Mouse (Mus musculus) heart, embryonic 14.5 days (tissue): ENCODE measurements at regions not wholly inside any gene's neighbourhood (a gene's known extent, or its start where the extent isn't known, plus 50 kb on each side); places are given as distances from the start of the nearest gene placed in this dataset.

Source experiments
- ATAC-seq: fragments of 200-750 bp; cut with Nextera tagmentation; 2 replicates; pipeline ENCODE4 v1.8.0; 2017; ENCODE audit warnings: low read depth, moderate TSS enrichment; ENCODE audit not compliant: insufficient number of reproducible peaks, insufficient read depth, low FRiP score
- H3K27ac ChIP-seq, 2 experiments: fragments of 200-500 bp in 1 of 2; fragments of 300-500 bp in 1 of 2; sonication (generic) in 1 of 2; replicated peaks in 1 of 2; 2 replicates each; pipeline ENCODE4 v1.5.1; 2012 to 2014; ENCODE audit warnings: low read depth in 2 of 2, low read length in 2 of 2, control low read depth in 1 of 2, mild to moderate bottlenecking in 1 of 2, mixed read lengths in 1 of 2; ENCODE audit not compliant: control insufficient read depth in 1 of 2, insufficient read depth in 1 of 2
- H3K27me3 ChIP-seq: fragments of 300-500 bp; sonication (generic); 2 replicates; pipeline ENCODE4 v1.6.1; 2014; ENCODE audit warnings: mild to moderate bottlenecking, low read length, control low read depth; ENCODE audit not compliant: control insufficient read depth, insufficient read depth
- H3K36me3 ChIP-seq: fragments of 300-500 bp; sonication (generic); 2 replicates; pipeline ENCODE4 v1.6.1; 2014; ENCODE audit warnings: mild to moderate bottlenecking, control low read depth, low read length, mixed read lengths; ENCODE audit not compliant: control insufficient read depth, insufficient read depth
- H3K4me1 ChIP-seq, 2 experiments: fragments of 200-500 bp in 1 of 2; fragments of 300-500 bp in 1 of 2; sonication (generic) in 1 of 2; 2 replicates each; pipeline ENCODE4 v1.6.1; 2012 to 2014; ENCODE audit warnings: low read length in 2 of 2, control low read depth in 1 of 2, mixed read lengths in 1 of 2; ENCODE audit not compliant: control insufficient read depth in 2 of 2, insufficient read depth in 2 of 2
- H3K4me2 ChIP-seq: fragments of 300-500 bp; sonication (generic); 2 replicates; pipeline ENCODE4 v1.6.1; 2014; ENCODE audit warnings: mild to moderate bottlenecking, low read length
- H3K4me3 ChIP-seq, 2 experiments: fragments of 200-500 bp in 1 of 2; fragments of 300-500 bp in 1 of 2; sonication (generic) in 1 of 2; 2 replicates each; pipeline ENCODE4 v1.5.1; 2012 to 2014; ENCODE audit warnings: low read length in 2 of 2, mild to moderate bottlenecking in 2 of 2, control low read depth in 1 of 2, low read depth in 1 of 2, moderate library complexity in 1 of 2; ENCODE audit not compliant: control insufficient read depth in 1 of 2, insufficient read depth in 1 of 2
- H3K9ac ChIP-seq: fragments of 300-500 bp; sonication (generic); 2 replicates; pipeline ENCODE4 v1.6.1; 2014; ENCODE audit warnings: mild to moderate bottlenecking, low read length
- H3K9me3 ChIP-seq: fragments of 300-500 bp; sonication (generic); 2 replicates; pipeline ENCODE4 v1.6.1; 2016; ENCODE audit warnings: low read length, control low read depth; ENCODE audit not compliant: control insufficient read depth
- WGBS: fragments of 180-500 bp; shearing (Covaris S2); extraction: QIAGEN DNeasy Blood & Tissue Kit; methylation state at CpG from one replicate; pipeline ENCODE4 v1.1.7; 2014; 5-methylcytosine and 5-hydroxymethylcytosine counted together

DNA sequence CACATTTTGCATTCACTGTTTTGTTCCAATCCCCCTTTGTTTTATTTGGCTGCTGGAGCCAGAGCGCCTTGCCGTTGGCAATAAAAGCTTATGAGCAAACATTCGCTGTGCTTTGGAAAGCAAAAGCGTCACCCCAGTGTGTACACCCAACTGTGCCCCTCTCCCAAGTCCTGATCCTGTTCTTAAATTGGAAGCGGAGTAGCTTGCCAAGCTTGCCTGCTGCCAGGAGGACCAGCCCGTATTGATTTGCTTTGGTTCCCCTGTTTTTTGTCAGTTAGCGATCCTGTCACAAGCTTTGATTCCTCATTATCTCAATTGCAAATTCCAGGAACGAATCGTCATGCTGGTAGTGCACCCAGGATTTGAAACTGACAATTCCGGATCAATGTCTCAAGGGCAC, 917.5 kb downstream of the Olfm4 start:
- no peaks in the 10 kb centered on the region for H3K4me1 ChIP-seq
- H3K27me3 ChIP-seq: no peaks in the 10 kb centered on the region
- WGBS: 62% methylated on average over 10 of the region's 10 CpGs
- no peaks in the 10 kb centered on the region for H3K9me3 ChIP-seq
- ATAC-seq: no peak
- H3K4me3 ChIP-seq: no peak overlapping the region
- no peak overlapping the region for H3K4me2 ChIP-seq
- H3K27ac ChIP-seq: no peak overlapping the region
- H3K36me3 ChIP-seq: no peaks in the 10 kb centered on the region
- no peak overlapping the region for H3K9ac ChIP-seq

DNA sequence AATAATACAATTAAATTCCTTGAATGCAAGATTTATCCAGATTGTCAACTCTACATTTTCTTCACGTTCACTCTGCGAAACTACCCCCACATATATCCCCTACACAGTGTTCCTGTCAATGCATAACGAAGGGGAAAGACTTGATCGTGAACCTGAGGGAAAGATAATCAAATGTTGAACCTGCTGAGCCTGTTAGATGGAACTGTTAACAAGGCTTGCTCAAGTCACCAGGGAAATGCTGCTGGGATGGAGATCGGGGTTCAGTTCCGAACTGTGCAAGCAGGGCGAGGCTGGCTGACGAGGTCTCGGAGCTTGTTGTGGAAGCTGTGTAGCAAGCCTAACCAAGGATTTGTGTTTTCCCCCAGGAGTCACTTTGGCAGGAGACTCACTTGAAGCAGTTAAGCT, 917.9 kb downstream of the Olfm4 start:
- no peak for ATAC-seq
- Histone ChIP-seq H3K4me3 (no peak overlapping the region), H3K27ac (no peak overlapping the region), H3K36me3 (no peaks in the 10 kb centered on the region), H3K9ac (no peak overlapping the region), H3K4me2 (no peak overlapping the region), H3K27me3 (no peaks in the 10 kb centered on the region), H3K4me1 (no peaks in the 10 kb centered on the region), H3K9me3 (no peaks in the 10 kb centered on the region)
- 77% methylated on average over 9 of the region's 9 CpGs for WGBS

DNA sequence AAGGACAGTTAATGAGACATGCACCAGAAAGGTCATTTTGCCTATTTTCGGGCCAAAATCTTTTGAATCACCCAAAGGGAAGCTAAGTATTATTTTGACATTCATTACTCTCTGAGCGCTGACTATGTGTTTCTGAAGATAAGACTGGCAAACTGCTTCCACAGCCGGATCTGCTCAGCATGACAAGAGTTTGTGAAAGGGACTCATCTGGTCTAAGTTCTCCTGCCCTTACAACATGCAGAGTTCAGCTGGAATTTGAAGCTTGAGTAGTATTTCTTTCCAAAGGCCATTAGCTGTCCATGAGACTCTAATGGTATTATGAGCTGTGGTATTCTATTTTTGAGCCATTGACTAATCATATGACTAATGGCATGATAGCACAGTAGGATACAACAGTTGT, 932.1 kb downstream of the Olfm4 start:
- no peak overlapping the region for H3K9ac ChIP-seq
- H3K27ac ChIP-seq: no peak overlapping the region
- no peaks in the 10 kb centered on the region for H3K4me1 ChIP-seq
- no peak overlapping the region for H3K4me2 ChIP-seq
- H3K9me3 ChIP-seq: no peaks in the 10 kb centered on the region
- no peak for ATAC-seq
- H3K36me3 ChIP-seq: no peaks in the 10 kb centered on the region
- WGBS: 65% methylated on average over 3 of the region's 3 CpGs
- no peaks in the 10 kb centered on the region for H3K27me3 ChIP-seq
- H3K4me3 ChIP-seq: no peak overlapping the region

DNA sequence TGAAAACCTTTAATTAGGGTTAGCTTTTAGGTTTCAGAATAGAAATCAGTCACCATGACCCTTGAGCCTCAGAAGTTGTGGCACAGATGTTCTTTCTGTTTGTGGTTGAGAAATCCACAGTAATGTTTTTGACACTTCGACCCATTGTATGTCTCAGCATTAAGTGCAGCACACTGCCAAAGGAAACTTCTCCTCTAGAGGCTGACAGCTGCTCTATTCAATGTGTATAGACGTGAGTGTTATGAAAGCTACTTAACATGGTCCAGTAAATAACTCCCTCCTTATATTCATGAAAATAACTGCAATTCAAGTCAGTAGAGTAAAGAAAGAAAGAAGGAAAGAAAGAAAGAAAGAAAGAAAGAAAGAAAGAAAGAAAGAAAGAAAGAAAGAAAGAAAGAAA, 939.9 kb downstream of the Olfm4 start:
- Histone ChIP-seq H3K4me1 (no peaks in the 10 kb centered on the region), H3K4me3 (no peak overlapping the region), H3K9me3 (no peaks in the 10 kb centered on the region), H3K27me3 (no peaks in the 10 kb centered on the region), H3K36me3 (no peaks in the 10 kb centered on the region), H3K9ac (no peak overlapping the region), H3K4me2 (no peak overlapping the region), H3K27ac (no peak overlapping the region)
- no peak for ATAC-seq
- WGBS: 62% methylated on average over 2 of the region's 2 CpGs

DNA sequence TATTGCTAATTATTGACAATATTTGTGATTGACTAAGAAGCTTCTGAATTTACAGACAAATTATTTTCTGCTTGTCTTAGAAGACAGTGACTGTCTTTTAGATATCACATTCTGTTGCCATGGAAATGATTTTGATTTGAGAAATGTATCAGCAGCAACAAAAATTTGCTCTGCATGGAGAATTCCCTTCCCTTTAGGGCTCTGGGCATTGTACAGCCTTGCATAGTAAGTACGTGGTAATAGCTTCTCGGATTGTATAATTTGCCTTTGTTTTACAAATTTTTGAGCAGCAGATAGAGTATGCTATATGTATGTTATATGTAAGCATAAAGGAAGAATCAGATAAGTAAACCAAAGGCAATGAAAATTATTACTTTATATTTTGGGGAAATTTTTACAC, 976.1 kb downstream of the Olfm4 start:
- H3K36me3 ChIP-seq: no peaks in the 10 kb centered on the region
- WGBS: 90% methylated on average over 2 of the region's 2 CpGs
- no peaks in the 10 kb centered on the region for H3K9me3 ChIP-seq
- H3K4me2 ChIP-seq: no peak overlapping the region
- H3K9ac ChIP-seq: no peak overlapping the region
- ATAC-seq: no peak
- no peak overlapping the region for H3K27ac ChIP-seq
- no peaks in the 10 kb centered on the region for H3K27me3 ChIP-seq
- H3K4me1 ChIP-seq: no peaks in the 10 kb centered on the region
- no peak overlapping the region for H3K4me3 ChIP-seq

DNA sequence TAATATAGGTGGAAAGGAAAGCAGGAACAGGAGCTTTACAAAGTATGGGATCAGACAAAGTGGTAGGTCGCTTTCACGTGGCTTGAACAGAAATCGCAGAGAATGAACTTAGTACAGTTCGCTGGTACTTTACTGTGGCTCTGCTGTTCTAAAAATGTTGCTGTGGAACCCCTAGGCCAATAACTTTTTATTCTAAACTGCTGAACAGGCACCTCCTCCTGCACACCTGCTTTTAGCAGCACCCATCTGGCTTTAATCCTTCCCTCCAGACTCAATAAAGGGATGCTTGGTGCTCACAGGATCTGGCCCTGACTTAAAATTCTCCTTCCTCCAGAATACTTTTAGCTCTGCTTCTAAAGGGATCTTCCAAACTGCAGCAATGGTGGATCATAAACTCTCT, 991.9 kb downstream of the Olfm4 start:
- H3K9me3 ChIP-seq: no peaks in the 10 kb centered on the region
- no peak overlapping the region for H3K4me2 ChIP-seq
- no peak overlapping the region for H3K27ac ChIP-seq
- H3K4me3 ChIP-seq: no peak overlapping the region
- WGBS: 88% methylated on average over 4 of the region's 4 CpGs
- ATAC-seq: no peak
- H3K27me3 ChIP-seq: no peaks in the 10 kb centered on the region
- no peak overlapping the region for H3K9ac ChIP-seq
- H3K36me3 ChIP-seq: no peaks in the 10 kb centered on the region
- peaks cover 4 to 11% of the 10 kb centered on the region in 2 experiments for H3K4me1 ChIP-seq

DNA sequence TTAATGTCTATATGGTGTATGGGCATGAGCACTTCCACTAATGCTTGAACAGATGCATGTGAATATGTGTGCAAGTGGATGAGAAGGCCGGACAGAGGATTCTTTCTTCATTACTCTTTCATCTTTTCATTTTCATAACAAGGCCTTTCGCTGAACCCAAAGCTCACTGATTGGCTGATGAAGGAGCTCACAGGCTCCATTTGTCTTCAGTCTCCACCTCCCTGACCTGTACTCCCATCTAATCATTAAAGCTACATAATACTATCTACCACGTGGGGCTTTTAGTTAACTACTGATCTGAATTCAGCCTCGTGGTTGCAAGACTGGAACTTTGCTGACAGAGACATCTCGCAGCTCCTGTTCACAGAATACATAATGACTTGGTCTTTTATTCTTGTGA, 992.8 kb downstream of the Olfm4 start:
- Histone ChIP-seq H3K4me3 (no peak overlapping the region), H3K27ac (no peak overlapping the region), H3K9ac (no peak overlapping the region), H3K36me3 (no peaks in the 10 kb centered on the region), H3K4me2 (no peak overlapping the region), H3K9me3 (no peaks in the 10 kb centered on the region), H3K27me3 (no peaks in the 10 kb centered on the region), H3K4me1 (peaks cover 4 to 11% of the 10 kb centered on the region in 2 experiments)
- 52% methylated on average over 5 of the region's 5 CpGs for WGBS
- ATAC-seq: no peak

DNA sequence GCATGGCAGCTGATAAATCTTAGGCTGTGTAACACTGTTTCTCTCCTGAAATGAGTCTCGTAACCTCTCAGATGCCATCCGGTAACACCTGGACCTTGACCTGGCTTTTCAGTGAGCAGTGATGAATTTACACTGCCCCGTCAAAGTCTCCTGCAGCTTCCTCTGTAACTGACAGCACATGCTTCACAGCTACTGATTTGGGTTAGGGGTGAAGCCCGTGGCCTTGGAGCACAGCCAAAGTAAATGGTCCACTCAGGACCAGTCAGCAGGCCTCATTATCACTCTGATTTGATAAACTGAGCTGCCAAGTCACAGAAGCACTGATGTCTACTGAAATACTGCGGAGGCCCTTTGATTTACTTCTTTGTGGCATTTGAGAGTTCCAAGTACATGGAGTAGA, 995.6 kb downstream of the Olfm4 start:
- 16% methylated on average over 5 of the region's 5 CpGs for WGBS
- no peak overlapping the region for H3K4me3 ChIP-seq
- H3K9ac ChIP-seq: no peak overlapping the region
- no peaks in the 10 kb centered on the region for H3K36me3 ChIP-seq
- peaks cover 4 to 11% of the 10 kb centered on the region in 2 experiments for H3K4me1 ChIP-seq
- ATAC-seq: peak; percentile 75
- peak overlapping the region; percentile 12 to 21; a peak in 1 of 4 replicates for H3K27ac ChIP-seq
- no peaks in the 10 kb centered on the region for H3K27me3 ChIP-seq
- peak overlapping the region; percentile 27 for H3K4me2 ChIP-seq
- H3K9me3 ChIP-seq: no peaks in the 10 kb centered on the region
